Mouse (Mus musculus) testis, postnatal 14 days (tissue): Measurements from ENCODE around the gene Pakap.

ENCODE experiments used
- DNase-seq: peaks from one replicate; pipeline ENCODE4 v3.0.0; 2021; ENCODE audit warnings: low spot score

Gene Pakap

DNA sequence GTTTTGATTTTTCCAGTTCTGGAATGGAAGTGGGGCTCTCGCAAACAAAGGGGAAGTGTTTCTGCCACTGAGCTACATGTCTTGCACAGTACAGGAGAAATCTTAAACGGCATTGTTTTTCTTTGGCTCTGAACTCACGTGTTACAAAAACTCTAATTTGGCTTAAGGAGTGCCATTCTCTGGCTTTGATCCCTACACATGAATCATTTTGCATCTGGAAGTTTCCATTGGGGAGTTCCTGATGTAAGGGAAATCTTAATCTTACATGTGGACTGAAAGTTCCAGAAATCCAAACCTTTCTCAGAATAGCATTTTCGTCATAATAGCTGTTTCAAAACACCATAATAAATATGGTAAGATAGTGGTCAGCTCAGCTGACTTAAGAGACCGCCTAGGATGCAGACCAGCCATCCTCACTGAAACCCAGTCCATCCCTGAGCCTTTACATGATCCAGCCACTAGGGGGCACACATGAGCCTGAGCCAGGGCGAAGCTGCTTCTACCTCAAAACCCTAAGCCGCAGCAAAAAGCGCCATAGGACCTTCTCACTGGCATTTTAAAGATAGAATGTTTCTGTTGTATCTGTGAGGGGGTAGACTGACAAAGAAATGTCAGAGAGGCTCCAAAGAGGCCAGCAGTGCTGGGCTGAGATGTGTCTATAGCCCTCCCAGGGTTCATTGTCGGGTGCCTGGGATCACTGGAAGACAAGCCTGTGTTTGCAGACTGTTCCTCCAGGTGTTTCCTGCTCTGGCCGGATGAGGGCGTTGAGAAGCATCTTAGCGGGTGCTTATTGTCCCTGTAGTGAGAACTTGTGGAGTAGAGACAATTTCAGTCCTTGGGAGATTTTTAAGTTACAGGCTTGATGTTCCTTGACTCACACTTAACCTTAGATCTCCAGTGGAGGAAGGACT is 105.3 kb downstream of the Pakap start:
- DNase-seq = peak; percentile 82

DNA sequence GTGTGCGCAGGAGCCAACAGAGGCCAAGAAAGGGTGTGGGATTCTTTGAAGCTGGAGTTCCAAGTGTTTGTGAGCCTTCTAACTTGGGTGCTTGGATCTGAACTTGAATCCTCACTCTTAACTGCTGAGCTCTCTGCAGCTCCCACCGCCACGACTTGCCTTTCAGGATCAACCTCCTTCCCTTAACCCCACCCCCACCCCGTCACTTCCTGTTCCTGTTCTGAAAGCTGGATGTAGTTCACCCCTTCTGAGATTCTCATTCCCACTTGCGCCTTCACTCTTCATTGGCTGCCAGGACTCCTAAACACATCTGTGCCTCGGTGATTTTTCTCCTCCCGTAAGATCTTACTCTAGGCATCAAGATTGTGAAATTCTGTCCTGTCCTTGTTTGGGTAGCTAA is 106.4 kb downstream of the Pakap start:
- DNase-seq = no peak

- peak; percentile 53 for DNase-seq
Observed at GRCm38 (mm10) chr4:57675387-57675786, 107.4 kb downstream of the Pakap start.

GRCm38 (mm10) chr4:57677916-57678315 is 109.9 kb downstream of the Pakap start:
- DNase-seq = no peak

GRCm38 (mm10) chr4:57678991-57679457 is 111.0 kb downstream of the Pakap start:
- DNase-seq = no peak

DNA sequence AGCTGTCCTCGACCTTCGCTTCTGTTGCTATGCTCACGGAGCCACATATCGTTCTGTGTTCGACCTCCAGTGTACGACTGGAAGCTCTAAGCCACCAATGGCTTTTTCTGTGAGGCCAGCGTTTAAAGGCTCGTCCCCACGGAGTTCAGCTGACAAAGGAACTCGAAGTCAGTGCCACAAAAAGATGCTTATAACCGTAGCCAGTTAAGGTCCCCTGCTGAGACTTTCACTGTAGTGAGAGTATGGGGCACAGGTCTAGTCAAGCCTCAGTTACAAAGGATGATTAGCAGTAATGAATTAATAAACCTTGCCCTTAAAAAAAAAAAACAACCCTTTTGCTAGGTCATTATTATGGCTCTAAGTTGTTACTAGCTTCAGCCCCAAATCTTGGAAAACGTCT is 112.2 kb downstream of the Pakap start:
- DNase-seq = no peak

GRCm38 (mm10) chr4:57681511-57681910 is 113.5 kb downstream of the Pakap start:
- DNase-seq = no peak

DNA sequence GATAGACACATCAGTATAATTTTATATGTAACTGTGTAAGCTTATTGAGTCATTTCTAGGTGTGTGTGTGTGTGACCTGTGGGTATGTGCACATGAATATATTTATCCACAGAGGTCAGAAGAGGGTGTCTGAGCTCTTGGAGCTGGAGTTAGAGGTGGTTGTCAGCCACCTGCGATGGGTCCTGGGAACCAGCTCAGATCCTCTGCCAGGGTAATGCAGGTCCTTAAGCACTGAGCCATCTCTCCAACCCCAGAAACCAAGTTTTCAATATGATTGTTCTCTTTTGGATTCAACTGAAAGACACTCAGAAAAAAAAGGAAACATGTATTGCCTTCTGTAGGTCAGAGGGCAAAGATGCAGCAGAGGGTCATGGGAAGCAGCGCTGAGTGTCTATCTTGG is 114.4 kb downstream of the Pakap start:
- DNase-seq = no peak

- no peak for DNase-seq
Observed at GRCm38 (mm10) chr4:57682944-57683343, 115.0 kb downstream of the Pakap start.

GRCm38 (mm10) chr4:57684676-57685215 is 116.8 kb downstream of the Pakap start:
- no peak for DNase-seq

- DNase-seq = no peak
Observed at GRCm38 (mm10) chr4:57686736-57687135, 118.8 kb downstream of the Pakap start.

DNA sequence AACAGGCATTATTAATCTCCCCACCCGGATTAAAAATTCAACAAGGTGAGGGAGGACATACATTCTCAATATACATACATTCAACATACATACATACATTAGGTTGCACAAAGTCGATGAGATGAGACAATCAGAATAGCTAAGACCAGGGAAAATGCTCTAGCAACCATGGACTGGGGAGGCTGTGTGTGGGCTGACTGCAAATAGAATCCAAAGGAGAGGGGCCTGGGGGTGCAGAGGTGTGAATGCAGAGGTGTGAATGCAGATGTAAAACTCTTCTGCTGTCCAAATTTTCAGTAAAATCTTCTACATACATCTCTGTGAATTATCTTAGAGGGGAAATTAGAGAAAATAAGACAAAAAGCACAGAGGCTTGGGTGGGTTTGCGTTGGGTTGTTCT is 119.6 kb downstream of the Pakap start:
- no peak for DNase-seq

- no peak for DNase-seq
Observed at GRCm38 (mm10) chr4:57688131-57688530, 120.2 kb downstream of the Pakap start.

GRCm38 (mm10) chr4:57690001-57690400 is 122.0 kb downstream of the Pakap start:
- DNase-seq = no peak

DNA sequence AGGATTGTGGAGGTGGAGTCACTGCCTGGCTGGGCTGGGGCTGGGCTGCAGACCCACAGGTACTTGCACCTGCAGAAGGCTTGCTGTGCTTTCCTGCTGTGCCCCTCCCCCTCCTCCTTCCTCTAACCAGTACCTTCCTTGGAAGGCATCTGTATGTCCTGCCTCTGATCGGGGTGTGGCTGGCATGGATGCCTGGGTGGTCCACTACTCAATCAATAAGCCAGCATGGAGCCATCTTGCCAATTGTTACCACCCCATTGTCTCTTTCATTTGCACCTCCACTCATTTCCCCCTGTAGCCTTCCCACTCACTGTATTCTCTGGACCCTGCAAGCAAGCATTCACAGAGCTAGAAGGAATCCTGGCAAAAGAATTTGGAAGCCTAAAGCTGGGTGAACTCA is 122.8 kb downstream of the Pakap start:
- no peak for DNase-seq

DNA sequence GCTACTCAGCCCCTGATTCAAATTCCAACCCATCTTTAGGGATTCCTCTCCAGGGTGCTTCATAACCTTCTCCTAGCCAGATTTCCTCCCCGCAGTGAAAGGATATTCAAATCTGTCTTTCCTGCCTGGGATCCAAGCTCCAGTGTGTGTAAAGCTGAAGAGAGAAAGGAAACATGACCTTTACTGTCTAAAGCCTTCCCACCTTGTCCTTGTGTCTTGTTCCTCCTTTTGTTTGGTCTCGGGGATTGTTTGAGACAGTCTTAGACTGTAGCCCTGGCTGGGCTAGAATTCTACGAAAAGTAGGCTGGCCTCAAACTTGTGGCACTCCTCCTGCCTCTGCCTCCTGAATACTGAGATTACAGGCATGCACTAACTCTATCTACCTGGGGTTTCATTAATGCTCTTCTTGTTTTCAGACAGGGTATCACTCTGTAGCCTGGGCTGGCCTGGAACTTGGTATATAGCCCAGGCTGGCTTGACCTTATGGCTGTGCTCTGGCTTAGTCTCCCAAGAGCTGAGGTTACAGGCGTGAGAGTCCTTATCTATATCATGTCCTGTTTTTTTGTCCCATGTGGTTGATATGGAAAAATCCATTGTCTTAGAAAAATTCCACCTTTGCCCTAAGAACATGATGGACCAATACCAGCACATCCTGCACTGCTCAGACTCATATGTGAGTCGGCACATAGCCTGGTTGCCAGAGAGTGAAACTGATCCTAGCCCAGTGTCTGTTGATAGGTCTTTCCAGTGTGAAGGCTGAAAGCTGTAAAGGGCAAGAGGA is 126.6 kb downstream of the Pakap start:
- no peak for DNase-seq

DNA sequence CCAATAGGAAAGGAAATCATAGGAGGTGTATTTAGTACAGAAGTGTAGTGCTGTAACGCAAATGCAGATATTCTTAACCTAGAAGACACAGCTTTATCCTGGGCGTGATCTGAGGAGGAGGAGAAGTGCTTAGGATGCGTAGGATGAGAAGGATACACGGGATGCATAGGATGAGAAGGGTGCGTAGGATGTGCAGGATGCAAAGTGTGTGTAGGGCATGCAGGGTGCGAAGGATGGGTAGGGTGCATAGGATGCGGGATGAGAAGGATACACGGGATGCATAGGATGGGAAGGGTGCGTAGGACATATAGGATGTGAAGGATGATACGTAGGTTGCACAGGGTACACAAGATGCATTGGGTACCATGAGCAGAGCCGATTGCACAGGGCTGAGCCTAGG is 129.0 kb downstream of the Pakap start:
- no peak for DNase-seq

GRCm38 (mm10) chr4:57697918-57698611 is 130.1 kb downstream of the Pakap start:
- no peak for DNase-seq

GRCm38 (mm10) chr4:57701576-57701975 is 133.6 kb downstream of the Pakap start:
- no peak for DNase-seq

DNA sequence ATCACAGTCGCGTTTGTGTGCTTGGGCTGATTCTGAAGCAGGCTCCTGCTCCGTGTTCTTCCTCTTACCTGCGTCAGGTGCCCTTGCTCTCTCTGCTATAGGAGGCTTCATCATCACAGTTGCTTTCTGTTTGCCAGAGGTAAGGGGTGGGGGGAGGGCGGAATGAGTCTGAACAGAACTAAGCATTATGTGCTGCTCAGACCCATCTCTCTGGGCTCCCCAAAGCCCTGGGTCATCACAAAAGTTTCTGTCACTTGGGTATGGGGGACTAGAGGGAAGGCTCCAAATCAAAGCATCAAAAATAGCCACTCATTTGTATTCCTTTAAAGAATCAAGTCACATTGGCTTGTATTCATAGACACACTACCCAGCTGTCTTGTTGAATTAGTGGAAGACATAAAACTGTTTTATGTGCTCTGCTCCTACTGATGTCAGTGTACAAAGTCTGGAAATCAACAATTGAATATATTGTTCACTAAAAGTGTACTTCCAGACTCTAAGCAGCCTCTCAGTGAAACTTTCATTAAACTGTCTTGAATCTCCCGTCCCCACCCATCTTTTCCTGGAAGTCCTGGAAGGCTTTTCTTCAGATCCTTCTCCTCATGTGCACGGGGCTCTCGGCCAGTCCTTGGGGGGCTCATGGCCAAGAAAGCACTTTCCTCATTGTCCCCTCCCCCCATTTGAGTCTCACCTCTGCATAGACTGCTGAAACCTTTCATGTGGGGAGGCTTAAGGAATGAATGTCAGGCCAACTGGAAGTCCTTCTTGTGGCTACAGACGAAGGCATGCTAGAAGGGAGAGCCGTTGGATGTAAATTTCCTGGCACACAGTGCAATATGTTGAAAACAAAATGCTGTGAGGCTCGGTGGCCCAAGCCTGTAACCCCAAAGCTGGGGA is 135.8 kb downstream of the Pakap start:
- no peak for DNase-seq

DNA sequence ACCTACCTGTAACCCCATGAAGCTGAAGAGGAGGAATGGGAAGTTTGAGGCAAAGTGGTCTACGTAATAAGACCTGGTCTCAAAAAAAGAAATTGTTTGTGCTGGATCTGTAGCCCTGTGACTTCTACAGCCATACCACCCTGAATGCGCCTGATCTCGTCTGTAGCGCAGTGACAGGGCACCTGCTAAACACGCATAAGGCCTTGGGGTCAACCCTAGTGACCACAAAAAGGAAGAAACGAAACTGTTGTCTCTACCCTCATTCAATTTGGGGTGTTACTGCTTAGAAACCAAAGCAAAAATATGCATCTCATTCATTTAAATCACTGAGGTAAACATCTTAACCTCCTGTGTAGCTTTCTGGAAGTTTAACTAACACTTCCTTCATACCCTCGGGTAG is 136.6 kb downstream of the Pakap start:
- DNase-seq = no peak
